Comparison of ENCODE assay signal across 13 mouse cellular contexts in genomic region chr1:19951680-19952248, GRCm38 (mm10).
DNase-seq lines count a peak whose midpoint lies in the region; ATAC-seq and TF ChIP-seq lines count a peak whose summit lies in the region.
"Had no signal": no experiment of that assay in that cellular context is flagged by ENCODE, and none has a peak within 500 bp of the region (broad histone marks: within the 10 kb centered on the region; RNA-seq: fewer than 3 reads in every experiment).

No protein-coding gene starts in this region.

- TF ChIP-seq CTCF in forebrain, postnatal 0 days (IDR thresholded peaks at IDR 0.05; ENCODE audit: low read depth): no peak

- H3K27me3 ChIP-seq in forebrain, embryonic 10.5 days (ENCODE audit: poor library complexity, severe bottlenecking): peaks cover 46% of the 10 kb centered on the region
- H3K27me3 ChIP-seq in forebrain, postnatal 0 days (ENCODE audit: insufficient read depth, low read length): no peaks in the 10 kb centered on the region
- H3K27me3 ChIP-seq in embryonic facial prominence, embryonic 10.5 days (replicated peaks; ENCODE audit: low read depth, poor library complexity, severe bottlenecking): no peaks in the 10 kb centered on the region
- H3K27me3 ChIP-seq in hindbrain, embryonic 13.5 days: no peaks in the 10 kb centered on the region
- no peaks in the 10 kb centered on the region for H3K27me3 ChIP-seq in midbrain, embryonic 15.5 days (replicated peaks)

- 22% methylated on average over 8 of the region's 8 CpGs for WGBS in forebrain, embryonic 10.5 days
- WGBS in forebrain, postnatal 0 days: 26% methylated on average over 8 of the region's 8 CpGs
- 20% methylated on average over 8 of the region's 8 CpGs for WGBS in embryonic facial prominence, embryonic 10.5 days
- WGBS in hindbrain, embryonic 13.5 days: 29% methylated on average over 8 of the region's 8 CpGs
- WGBS in midbrain, embryonic 15.5 days: 9% methylated on average over 8 of the region's 8 CpGs

- H3K9me3 ChIP-seq in forebrain, embryonic 10.5 days: no peaks in the 10 kb centered on the region
- H3K9me3 ChIP-seq in forebrain, postnatal 0 days (ENCODE audit: low read length): no peaks in the 10 kb centered on the region
- H3K9me3 ChIP-seq in embryonic facial prominence, embryonic 10.5 days: no peaks in the 10 kb centered on the region
- no peaks in the 10 kb centered on the region for H3K9me3 ChIP-seq in hindbrain, embryonic 13.5 days
- no peaks in the 10 kb centered on the region for H3K9me3 ChIP-seq in midbrain, embryonic 15.5 days

- H3K4me1 ChIP-seq in forebrain, embryonic 10.5 days: peaks cover 17% of the 10 kb centered on the region
- H3K4me1 ChIP-seq in forebrain, postnatal 0 days (ENCODE audit: insufficient read depth): no peaks in the 10 kb centered on the region
- peaks cover 16% of the 10 kb centered on the region for H3K4me1 ChIP-seq in embryonic facial prominence, embryonic 10.5 days
- H3K4me1 ChIP-seq in hindbrain, embryonic 13.5 days (replicated peaks): peaks cover 8% of the 10 kb centered on the region
- peaks cover 8% of the 10 kb centered on the region; the same call in 1 of the 2 replicates for H3K4me1 ChIP-seq in midbrain, embryonic 15.5 days

- no peak overlapping the region; the same call in 1 of the 2 replicates for H3K27ac ChIP-seq in forebrain, embryonic 10.5 days
- H3K27ac ChIP-seq in forebrain, postnatal 0 days (ENCODE audit: low read depth, low read length): no peak overlapping the region
- 0 out of 2 replicates have a peak overlapping the region, but pooled peaks have one; percentile 10 for H3K27ac ChIP-seq in embryonic facial prominence, embryonic 10.5 days (replicated peaks)
- no peak overlapping the region for H3K27ac ChIP-seq in hindbrain, embryonic 13.5 days
- H3K27ac ChIP-seq in midbrain, embryonic 15.5 days: no peak overlapping the region
- H3K27ac ChIP-seq: macrophage had no signal

- no peaks in the 10 kb centered on the region for H3K36me3 ChIP-seq in forebrain, embryonic 10.5 days (replicated peaks)
- H3K36me3 ChIP-seq in forebrain, postnatal 0 days (ENCODE audit: insufficient read depth): no peaks in the 10 kb centered on the region
- no peaks in the 10 kb centered on the region for H3K36me3 ChIP-seq in embryonic facial prominence, embryonic 10.5 days (replicated peaks)
- H3K36me3 ChIP-seq in hindbrain, embryonic 13.5 days: no peaks in the 10 kb centered on the region
- no peaks in the 10 kb centered on the region for H3K36me3 ChIP-seq in midbrain, embryonic 15.5 days (replicated peaks)

- H3K9ac ChIP-seq in forebrain, postnatal 0 days: no peak overlapping the region
- H3K9ac ChIP-seq in hindbrain, embryonic 13.5 days: no peak overlapping the region
- H3K9ac ChIP-seq in midbrain, embryonic 15.5 days: no peak overlapping the region
- H3K9ac ChIP-seq: liver, postnatal 0 days had no signal

- intact Hi-C loops in heart, postnatal 36 days (cut with DNase I): no loop called here

- no peak for ATAC-seq in forebrain, postnatal 0 days
- ATAC-seq in hindbrain, embryonic 13.5 days (ENCODE audit: low FRiP score): peak; percentile 69
- ATAC-seq in midbrain, embryonic 15.5 days (replicated peaks): peak; percentile 66
- ATAC-seq: liver, postnatal 0 days had no signal

- no peak overlapping the region for H3K4me2 ChIP-seq in forebrain, postnatal 0 days (ENCODE audit: low read depth)
- H3K4me2 ChIP-seq in hindbrain, embryonic 13.5 days: peak overlapping the region; percentile 36
- peak overlapping the region; percentile 27; the same call in 1 of the 2 replicates for H3K4me2 ChIP-seq in midbrain, embryonic 15.5 days

- DNase-seq in forebrain, embryonic 10.5 days (ENCODE audit: extremely low spot score, low spot score): no peak
- DNase-seq in forebrain, postnatal 0 days: no peak
- DNase-seq in embryonic facial prominence, embryonic 10.5 days (ENCODE audit: low spot score): peak; percentile 39
- no peak for DNase-seq in lung, postnatal 36 days
- no peak for DNase-seq in heart, postnatal 36 days
- no peak for DNase-seq in adrenal gland, adult 2 months
- DNase-seq: adrenal gland, postnatal 36 days; heart, postnatal 4 days; kidney, adult 2 months; liver, postnatal 0 days had no signal

- H3K4me3 ChIP-seq in forebrain, embryonic 10.5 days: peak overlapping the region; percentile 9; the same call in 1 of the 2 replicates
- H3K4me3 ChIP-seq in forebrain, postnatal 0 days (ENCODE audit: low read depth, low read length): no peak overlapping the region
- H3K4me3 ChIP-seq in embryonic facial prominence, embryonic 10.5 days: peak overlapping the region; percentile 23; the same call in 1 of the 2 replicates
- no peak overlapping the region for H3K4me3 ChIP-seq in hindbrain, embryonic 13.5 days
- H3K4me3 ChIP-seq in midbrain, embryonic 15.5 days: no peak overlapping the region

Comparison
In these comparisons a context has a peak if more than half of its experiments do, and no peak if none do; other contexts are left out.
1. H3K4me3 ChIP-seq: peak in forebrain, embryonic 10.5 days (single experiment) and embryonic facial prominence, embryonic 10.5 days (single experiment); none in forebrain, postnatal 0 days (single experiment), hindbrain, embryonic 13.5 days (single experiment) and midbrain, embryonic 15.5 days (single experiment).